Mouse (Mus musculus): ENCODE data around the gene Kat7.

Kat7 gene

DNA sequence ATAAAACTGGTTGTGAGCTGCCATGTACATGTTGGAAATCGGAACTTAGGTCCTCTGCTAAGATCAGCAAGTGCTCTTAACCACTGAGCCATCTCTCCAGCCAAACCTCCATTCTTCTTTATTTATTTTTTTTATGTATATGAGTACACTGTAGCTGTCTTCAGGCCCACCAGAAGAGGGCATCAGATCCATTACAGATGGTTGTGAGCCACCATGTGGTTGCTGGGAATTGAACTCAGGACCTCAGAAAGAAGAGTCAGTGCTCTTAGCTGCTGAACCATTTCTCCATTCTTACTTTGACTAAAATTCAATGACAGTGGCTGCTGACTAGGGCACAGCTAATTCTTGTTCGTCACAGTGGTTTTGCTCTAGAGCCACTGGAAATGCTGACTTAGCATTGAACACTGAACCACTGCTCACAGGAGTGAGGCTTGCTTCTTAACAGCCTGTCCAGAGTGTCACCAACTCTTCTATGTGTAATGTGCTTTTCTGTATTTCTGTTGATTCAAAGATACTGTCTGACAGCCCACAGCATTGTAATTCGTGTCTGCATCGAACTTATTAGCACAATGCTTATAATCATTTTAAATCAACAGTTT is 30.9 kb downstream of the Kat7 start:
- DNase-seq (ENCODE audit: inconsistent ontology term): no peak

DNA sequence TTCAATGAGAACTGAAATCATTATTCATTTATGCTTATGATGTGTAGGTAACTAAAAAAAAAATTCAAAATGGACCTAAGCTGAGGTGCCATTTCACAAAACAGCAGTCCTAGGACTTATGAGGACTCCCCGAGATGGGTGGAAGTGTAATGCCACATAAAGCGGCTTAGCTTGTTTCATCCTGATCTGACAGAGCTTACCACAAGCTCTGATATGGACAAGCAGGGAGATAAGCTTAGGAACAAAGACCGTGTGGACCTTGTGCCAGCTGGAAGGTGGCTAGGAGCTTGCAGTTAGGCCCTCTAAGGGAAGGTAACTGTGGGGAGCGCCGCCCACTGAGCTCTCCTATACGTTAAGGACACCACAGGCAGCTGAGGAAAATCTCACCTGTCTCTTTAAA is 34.0 kb downstream of the Kat7 start:
- DNase-seq (ENCODE audit: inconsistent ontology term): no peak

DNA sequence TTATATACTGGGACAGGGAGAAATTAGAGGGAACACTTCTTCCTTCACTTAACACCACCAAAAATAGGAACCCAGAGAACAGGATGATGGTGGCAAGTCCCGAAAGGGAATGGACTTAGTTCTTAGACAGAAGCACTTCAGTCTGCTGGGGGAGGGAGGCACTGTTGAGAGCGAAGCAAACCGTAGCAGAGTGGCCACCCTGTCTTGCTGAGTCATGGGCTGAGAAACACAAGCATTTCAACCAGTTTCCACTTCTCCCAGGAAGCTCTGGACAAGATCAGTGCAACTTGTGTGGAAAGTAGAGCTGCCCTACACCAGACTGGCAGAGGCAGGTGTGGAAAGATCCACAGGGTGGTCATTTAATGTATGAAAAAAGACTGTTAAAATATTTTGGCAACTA is 35.4 kb downstream of the Kat7 start:
- no peak for DNase-seq (ENCODE audit: inconsistent ontology term)

DNA sequence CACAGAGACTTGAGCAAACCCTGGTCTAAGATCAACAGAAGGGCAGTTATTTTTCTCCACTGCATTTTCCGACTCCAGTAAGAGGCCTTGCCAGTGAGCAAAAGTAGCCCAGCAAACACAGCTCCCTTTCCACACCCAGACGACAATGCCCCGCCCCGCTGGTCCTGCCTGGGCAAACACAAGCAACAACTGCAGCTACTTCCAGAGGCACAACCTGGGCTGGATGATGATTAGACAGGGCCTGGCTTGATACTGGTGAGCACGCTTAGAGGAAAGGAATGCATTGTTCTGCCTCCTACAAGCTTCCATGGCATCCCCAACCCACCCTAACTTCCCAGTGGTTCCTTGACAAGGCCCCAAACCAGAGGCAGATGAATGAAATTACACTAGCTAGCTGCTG is 36.4 kb downstream of the Kat7 start:
- DNase-seq (ENCODE audit: inconsistent ontology term): peak; percentile 40

DNA sequence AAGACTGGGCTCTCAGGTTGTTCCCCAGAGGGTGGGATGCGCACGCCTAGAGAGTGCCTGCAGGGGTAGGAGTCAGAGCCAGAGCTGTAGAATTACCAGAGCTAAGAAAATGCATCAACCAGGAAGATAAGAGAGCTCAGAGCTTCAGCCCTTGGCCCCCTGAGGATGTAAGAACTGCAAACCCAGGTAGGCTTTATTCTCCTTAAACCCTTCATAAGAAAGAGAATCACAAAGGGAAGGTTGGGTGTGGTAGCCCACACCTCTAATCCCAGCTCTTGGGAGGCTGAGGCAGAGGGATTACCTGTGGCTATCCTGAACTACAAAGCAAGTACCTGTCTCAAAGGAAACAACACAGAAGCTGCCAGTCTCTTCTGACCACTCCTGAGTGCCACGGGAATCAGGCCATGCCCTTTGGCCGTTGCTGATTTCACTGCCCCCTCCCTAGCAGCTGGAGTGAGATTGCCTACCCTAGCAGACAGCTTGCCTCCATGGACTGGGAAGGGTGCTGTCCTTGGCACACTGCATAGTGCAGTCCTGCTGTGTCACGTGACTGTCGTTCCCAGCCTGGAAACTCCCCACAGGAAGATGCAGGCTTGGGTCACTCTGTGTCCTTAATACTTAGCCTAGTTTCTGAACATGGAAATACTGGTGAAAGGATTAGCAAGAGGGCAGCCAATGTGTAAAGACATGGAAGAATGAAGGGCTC is 43.4 kb downstream of the Kat7 start:
- DNase-seq (ENCODE audit: inconsistent ontology term): no peak

DNA sequence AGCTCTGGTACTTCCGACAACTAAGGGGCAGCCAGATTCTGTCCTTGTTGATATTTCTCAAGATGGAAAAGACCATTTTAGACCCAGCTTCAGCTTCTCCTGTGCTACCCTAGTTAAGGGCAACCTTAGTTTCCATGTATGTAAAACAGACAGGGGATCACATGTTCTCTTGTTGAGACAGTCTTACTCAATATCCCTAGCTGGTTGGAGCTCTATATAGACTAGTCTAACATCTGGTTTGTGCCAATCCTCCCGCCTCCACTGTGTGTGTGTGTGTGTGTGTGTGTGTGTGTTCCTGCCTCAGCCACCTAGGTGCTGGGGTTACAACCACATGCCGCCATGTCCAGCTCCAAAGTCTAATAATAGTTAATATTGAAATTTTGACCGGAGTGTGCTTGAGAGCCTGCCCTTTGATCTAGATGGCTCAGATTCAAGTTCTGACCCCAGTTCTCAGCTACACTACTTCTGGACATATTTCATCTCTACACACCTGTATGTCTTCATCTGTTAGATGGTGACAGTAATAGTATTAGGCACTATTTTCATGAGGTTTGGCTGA is 45.5 kb downstream of the Kat7 start:
- DNase-seq (ENCODE audit: inconsistent ontology term): no peak

DNA sequence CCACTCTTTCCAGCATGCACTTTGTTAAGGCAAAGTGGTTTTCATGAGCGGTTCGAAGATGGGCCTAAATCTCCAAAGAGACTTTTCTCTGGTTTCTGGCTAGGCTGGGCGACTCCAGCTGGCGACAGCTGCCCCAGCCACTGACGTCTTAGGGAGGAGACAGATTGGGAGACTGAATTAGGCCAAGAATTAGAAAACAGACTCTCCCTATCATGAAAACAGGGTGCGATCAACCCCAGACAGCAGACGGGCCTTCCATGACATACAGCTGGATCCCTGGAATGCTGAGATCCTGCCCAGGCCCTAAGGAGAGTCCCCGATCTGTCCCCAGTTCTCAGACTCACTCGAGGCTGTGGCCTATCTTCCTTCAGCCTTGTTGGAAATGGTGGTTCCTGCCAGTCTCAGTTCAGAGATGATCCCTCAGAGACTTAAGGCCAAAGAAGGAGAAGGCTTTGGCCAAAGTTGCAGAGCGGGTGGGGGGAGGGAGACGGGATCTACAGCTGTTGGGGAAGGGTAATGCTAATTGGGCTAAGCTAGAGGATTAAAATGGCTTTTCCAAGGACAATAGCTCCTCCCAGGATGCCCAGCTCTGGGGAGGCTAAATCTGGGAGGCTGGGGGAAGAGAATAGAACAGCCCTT is 46.1 kb downstream of the Kat7 start:
- no peak for DNase-seq (ENCODE audit: inconsistent ontology term)

DNA sequence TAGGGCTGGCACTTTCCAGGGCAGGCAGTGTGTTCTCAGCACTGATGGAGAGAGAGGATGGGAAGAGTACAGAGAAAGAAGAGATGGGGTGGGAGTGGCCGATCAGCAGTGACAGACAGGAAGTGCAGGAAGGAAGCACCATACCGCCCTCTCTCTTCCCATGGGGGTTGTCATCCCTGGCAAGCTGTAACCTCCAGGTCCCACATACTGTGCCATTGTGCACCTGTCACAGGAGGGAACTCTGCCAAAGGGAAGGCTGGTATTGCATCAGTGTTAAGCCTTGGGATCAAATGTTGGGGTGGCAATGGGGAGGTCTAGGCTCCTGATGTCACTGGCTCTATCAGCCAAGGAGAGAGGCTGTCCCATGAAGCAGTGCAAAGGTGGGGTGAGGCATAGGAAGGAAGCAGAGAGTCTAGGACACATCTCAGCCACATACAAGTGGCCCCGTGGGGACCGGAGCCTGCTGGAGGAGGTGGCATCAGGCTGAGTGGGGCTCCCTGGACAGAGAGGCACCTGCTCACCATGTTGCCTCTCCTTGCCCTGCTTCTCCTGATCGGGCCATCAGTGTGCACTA is 48.8 kb downstream of the Kat7 start, which contains the start of gene Tac4:
Gene Tac4 (plus strand): TSS at position 352 of the 574 bp plus-strand sequence.
- DNase-seq (ENCODE audit: inconsistent ontology term): no peak

DNA sequence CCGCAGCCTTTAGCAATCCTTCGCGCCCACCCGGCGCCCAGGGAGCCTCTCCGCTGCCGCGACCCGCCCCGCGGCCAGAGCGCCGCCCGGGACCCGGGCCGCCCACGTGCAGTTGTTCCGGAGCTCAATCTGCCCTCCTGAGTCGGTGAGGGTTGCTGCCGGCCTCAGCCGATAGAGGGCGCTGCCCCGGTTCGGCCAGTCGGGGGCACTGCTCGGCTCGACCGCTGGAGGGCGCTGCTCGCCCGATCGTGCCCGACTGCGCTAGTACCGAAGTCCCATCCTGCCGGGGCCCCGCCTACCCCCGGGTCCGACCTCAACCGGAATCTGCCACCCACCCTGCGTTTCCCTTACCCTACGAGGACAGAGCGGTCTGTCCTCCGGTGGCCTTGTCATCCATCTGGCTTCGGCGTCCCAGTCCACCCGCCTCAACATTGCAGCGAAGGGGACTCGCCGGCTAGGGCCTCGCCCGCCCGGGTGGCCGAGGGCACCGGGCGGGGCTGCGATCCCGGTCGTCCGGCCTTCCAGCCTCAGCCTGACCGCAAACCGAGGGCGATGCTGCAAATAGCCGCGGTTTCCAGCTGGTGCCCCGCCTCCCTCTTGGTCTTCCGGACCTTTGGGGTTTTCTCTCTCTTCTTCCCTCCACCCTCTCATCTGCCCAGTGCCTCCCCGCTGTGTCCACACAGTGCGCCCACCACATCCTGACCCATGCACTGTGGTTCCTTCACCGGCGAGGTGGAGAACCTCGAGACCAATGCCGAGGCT is 50.8 kb downstream of the Kat7 start:
- peak; percentile 96 for DNase-seq (ENCODE audit: inconsistent ontology term)

DNA sequence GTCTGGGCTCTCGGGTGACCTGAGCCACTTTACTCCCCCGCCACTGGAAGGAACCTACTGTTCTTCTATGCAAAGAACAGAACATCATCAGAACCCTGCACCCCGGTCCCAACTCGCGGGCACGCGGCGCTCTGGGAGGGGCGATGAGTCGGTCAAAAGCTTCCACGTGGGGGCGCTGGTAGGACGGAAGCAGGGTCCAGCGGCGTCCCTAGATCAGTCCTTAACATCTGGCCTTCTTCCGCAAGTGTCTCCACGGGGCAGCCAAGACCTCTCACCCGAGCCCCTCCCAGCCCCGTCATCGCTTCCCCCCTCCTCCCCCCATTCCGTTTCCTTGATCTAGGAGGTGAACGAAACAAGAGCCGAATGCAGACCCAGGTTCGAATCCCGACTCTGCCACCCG is 51.6 kb downstream of the Kat7 start:
- peak; percentile 68 for DNase-seq (ENCODE audit: inconsistent ontology term)

DNA sequence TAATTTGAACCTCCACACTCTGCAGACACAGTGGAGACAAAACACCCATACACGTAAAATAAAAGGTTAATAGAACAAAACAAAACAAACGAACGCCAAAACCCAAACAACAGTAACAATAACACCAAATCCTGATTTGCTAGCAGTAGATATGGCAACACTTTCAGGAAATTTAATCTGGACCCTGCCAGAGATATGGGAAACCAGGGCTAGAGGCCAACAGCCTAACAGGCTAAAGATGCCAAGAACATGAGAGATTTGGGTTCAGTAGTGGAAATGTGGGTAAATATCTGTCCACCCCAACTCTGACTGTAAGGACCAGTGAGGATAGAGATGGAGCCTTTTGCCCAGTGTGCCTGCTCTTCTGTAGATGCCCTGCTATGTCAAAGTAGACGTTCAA is 52.1 kb downstream of the Kat7 start:
- no peak for DNase-seq (ENCODE audit: inconsistent ontology term)

DNA sequence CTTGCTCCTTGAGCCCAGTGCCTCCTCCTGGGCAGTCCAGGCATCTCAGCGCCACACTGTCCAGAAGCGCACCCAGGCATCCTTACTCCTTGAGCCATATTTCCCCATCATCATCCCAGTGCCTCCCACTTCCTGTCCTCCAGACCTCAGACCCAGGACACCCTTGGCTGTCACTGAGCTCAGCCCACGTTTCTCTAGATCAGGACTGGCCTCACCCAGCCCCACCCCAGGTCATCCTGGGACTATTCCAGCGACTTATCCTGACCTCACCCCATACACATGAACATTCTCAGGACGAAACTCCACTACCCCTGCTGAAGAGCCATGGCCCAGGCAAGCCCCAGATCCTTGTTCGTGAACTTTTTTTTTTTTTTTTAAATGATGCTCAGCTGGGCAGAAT is 54.3 kb downstream of the Kat7 start:
- DNase-seq (ENCODE audit: inconsistent ontology term): no peak

DNA sequence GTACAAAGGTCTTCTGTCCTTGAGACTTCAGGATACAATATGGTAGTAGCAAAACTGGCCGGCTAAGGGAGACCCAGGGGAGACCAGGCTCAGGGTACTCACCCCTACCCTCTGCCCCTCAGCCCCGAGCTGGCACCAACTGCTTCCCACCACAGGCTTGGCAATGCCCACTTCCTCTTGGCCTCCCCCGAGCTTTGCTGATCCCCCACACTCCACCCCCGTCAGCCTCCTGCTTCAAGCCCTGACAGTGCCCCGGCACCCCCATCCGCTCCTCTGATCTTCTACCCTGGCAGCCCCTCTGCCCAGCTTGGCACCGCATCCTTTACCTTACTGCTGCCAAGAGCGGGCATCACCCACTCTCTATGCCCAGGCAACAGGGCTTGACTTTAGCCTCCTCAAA is 55.9 kb downstream of the Kat7 start:
- DNase-seq (ENCODE audit: inconsistent ontology term): no peak

DNA sequence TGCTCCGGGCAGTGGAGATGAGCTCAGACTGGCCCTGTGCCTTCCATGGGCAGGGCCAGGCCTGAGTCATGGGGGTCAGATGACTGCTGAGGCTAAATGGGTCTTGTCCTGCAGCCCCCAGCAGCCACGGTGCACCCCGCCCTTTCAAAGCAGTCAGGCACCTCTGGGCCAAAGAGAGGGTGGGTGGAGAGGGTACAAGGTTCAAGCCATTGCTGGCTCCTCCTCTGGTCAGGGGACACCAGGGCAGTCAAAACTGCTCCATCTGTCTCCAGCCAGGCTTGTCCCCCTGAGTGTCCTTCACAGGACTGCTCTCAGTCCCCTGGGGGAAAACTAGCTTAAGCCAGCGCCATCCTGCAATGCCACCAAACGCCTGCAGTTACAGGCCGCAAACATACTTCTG is 57.9 kb downstream of the Kat7 start:
- DNase-seq (ENCODE audit: inconsistent ontology term): no peak

DNA sequence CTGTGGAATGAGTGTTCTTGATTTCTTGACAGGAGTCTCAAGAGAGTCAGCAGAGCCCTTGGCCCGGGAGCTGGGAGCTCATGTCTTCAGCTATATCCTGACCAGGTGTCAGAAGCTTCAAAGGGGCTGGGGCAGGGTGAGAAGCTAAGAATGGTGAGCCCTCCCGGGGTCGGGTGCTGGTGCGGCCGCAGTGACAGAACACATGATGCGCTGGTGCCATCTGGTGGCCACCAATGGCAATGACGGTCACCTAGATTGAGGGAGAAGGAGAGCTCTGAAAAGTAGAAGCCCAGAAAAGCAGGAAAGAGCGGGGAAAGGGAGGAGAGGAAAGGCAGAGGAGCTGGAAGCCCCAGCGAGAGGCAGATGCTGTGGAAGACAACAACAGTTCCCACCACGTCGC is 58.8 kb downstream of the Kat7 start:
- peak; percentile 51 for DNase-seq (ENCODE audit: inconsistent ontology term)

DNA sequence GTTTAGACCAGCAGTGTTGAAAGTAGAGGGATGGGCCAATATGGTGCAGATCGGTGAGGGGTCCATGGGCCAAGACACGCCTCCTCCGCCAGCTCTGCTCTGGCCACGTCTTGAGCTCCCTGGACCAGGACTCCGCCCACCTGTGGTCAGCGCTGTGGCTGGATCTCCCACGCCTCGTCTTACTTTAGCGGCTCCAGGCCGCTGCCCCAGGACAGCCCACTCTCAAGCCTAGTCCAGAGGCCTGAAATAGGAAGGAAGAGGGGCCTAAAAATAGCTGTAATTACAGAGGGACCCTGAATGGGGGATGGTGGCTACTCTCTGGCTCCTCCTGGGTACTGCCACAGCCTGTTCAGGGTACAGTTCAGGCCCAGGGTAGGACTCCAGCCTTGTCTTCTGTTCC is 59.9 kb downstream of the Kat7 start:
- no peak for DNase-seq (ENCODE audit: inconsistent ontology term)

DNA sequence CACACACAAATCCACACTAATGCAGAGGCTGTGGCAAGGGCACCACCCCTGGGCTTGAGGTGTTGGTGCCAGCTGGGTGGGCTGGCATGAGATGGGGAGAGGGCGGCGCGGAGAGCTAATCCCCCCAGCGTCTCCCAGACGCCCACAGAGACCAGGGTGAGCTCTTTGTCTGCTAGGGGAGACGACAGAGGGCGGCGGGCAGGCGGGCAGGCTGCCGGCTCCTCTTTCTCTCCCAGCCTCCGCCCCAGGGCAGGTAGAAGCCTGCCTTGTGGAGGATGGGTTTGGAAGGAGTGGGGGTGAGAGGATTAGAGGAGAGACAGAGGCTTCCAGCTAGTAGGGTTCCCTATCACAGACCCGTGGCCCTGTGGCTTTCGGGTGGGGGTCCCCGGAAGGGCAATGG is 63.0 kb downstream of the Kat7 start:
- DNase-seq (ENCODE audit: inconsistent ontology term): no peak

DNA sequence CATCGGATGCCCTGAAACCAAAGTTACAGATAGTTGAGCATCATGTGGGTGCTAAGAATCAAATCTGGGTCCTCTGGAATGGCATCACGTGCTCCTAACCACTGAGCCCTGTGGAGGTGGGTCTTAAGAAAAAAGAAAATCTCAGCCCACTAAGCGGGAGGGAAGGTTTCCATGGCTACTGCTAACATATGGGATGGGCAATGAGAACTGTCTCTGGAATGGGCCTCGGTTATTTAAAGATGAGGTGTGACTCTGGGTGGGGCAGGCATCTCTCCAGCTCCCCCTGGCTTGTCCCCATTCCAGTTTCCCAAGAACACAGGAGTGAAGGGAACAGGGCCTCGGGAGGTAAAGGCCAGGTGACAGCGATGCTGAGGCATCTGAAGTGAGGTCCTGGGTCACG is 64.6 kb downstream of the Kat7 start:
- DNase-seq (ENCODE audit: inconsistent ontology term): no peak

DNA sequence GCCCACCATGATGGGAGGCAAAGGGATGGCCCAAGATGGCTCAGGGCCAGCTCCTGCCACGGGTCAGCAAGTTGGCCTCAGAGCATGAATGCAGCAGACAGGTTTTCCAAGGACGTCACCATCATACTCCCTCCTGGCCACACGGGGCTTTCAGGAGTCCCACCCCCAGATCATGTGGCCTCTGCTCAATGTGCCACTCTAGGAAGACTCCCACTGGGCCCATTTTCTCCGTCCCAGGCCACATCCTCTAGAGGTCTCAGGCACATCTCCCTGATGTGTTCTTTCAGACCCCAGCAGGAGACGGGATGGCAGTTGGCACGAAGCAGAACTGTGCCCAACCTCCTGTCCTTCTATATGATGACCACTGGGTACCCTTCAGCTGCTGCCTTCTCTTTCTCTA is 67.4 kb downstream of the Kat7 start:
- no peak for DNase-seq (ENCODE audit: inconsistent ontology term)

DNA sequence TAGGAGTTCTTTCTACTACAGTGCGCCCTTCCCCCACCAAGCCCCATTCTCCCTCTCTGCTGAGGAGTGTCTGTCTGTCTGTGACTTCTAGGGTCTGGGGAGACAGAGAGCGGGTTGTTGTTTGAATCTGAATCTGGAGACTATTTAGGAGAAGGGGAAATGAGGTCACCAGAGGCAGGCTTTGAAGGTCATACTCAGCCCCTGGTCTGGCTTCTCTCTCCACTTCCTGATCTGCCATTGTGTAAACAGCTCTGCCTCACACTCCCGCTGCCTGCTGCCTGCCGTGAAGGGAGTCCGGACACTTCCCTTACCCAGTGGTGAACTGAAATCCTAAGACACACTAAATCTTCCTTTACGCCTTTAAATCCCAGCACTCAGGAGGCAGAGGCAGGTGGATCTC is 71.6 kb downstream of the Kat7 start:
- no peak for DNase-seq (ENCODE audit: inconsistent ontology term)

DNA sequence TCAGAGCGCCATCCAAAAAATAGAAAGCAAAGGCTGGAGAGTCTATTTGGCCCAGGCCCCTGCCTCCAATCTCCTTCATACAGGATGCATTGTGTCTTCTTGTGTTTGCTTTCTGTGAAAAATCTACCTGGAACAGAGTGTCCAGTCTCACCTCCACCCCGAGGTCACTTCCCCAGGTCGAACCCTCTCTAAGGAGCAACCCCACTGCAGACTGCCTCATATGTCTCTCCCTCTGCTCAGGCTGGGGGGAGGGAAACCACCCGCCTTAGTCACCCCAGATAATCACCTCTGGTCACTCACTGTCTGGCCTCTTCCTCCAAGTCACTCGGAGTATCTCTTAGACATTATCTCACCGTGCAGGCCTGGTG is 77.7 kb downstream of the Kat7 start:
- no peak for DNase-seq (ENCODE audit: inconsistent ontology term)
